Mouse (Mus musculus) frontal cortex, adult 2 months (tissue): Measurements from ENCODE around the gene Slc35e4. TPM values are rescaled to one million over a fixed set of nuclear protein-coding genes. Genes with fewer than 3 reads are reported as not detected.

Source experiments
- DNase-seq, 2 experiments: peaks; one replicate each; pipeline ENCODE4 v3.0.0; 2022; ENCODE audit warnings: low spot score in 1 of 2; ENCODE audit errors: extremely low spot score in 1 of 2
- polyA plus RNA-seq: library from polyadenylated mRNA; depleted of rRNA; stranded (reverse); fragments of >200 nt; gene quantifications from 2 replicates; pipeline ENCODE4 v1.2.3, GENCODE M21; 2012; rRNA removed

The Slc35e4 gene
- polyA plus RNA-seq, 1 experiment: 23.9 TPM

- no peak for DNase-seq
These were observed 35.8 kb downstream of the Slc35e4 start for GRCm38 (mm10) chr11:3878660-3879059.

GRCm38 (mm10) chr11:3876419-3876818 is 38.0 kb downstream of the Slc35e4 start:
- DNase-seq: no peak

- no peak for DNase-seq
These were observed 50.1 kb downstream of the Slc35e4 start for GRCm38 (mm10) chr11:3864343-3864742.

- DNase-seq: peak in 1 of 2 experiments; percentile 79
These were observed 50.9 kb downstream of the Slc35e4 start, which contains the start of gene Osbp2 for GRCm38 (mm10) chr11:3863454-3864112. Gene Osbp2, minus strand, starts transcription at chr11:3863903.

- no peak for DNase-seq
These were observed 51.6 kb downstream of the Slc35e4 start for GRCm38 (mm10) chr11:3862661-3863453.

GRCm38 (mm10) chr11:3860361-3860760 is 54.1 kb downstream of the Slc35e4 start:
- DNase-seq: no peak

GRCm38 (mm10) chr11:3859778-3860177 is 54.7 kb downstream of the Slc35e4 start:
- no peak for DNase-seq

GRCm38 (mm10) chr11:3857902-3858301 is 56.6 kb downstream of the Slc35e4 start:
- no peak for DNase-seq

Other genes with a start within 250 kb of the Slc35e4 start
- gene Osbp2, start 50.8 kb downstream of the Slc35e4 start, polyA plus RNA-seq: 65.4 TPM in 2 replicates
- 0.28 and 0.46 TPM in 2 replicates for gene 4921536K21Rik, start 19.6 kb downstream of the Slc35e4 start, polyA plus RNA-seq
- 18.4 and 20.3 TPM in 2 replicates for gene Dusp18, start 19.4 kb downstream of the Slc35e4 start, polyA plus RNA-seq
- gene Tcn2, start 17.5 kb upstream of the Slc35e4 start, polyA plus RNA-seq: 33.2 and 39.2 TPM in 2 replicates
- 34.4 and 36.9 TPM in 2 replicates for gene Pes1, start 49.3 kb upstream of the Slc35e4 start, polyA plus RNA-seq
- gene 4930556J24Rik, start 62.1 kb upstream of the Slc35e4 start, polyA plus RNA-seq: 0.06 TPM in 1 of 2 replicates, not detected in the other
- gene Gal3st1, start 69.0 kb upstream of the Slc35e4 start, polyA plus RNA-seq: 25.5 and 26.8 TPM in 2 replicates
- 0.08 and 0.30 TPM in 2 replicates for gene Sec14l4, start 116.8 kb upstream of the Slc35e4 start, polyA plus RNA-seq
- gene Sec14l3, start 150.2 kb upstream of the Slc35e4 start, polyA plus RNA-seq: 0.40 and 2.2 TPM in 2 replicates
- 112 and 119 TPM in 2 replicates for gene Mtfp1, start 180.8 kb upstream of the Slc35e4 start, polyA plus RNA-seq
- gene Sec14l2, start 208.8 kb upstream of the Slc35e4 start, polyA plus RNA-seq: 41.8 and 43.0 TPM in 2 replicates
- gene Rnf215, start 220.5 kb upstream of the Slc35e4 start, polyA plus RNA-seq: 47.6 and 48.7 TPM in 2 replicates
- 22.5 and 23.8 TPM in 2 replicates for gene Ccdc157, start 245.6 kb upstream of the Slc35e4 start, polyA plus RNA-seq
- gene Sf3a1, start 245.7 kb upstream of the Slc35e4 start, polyA plus RNA-seq: 45.6 and 49.0 TPM in 2 replicates